ENCODE assay signal across 7 mouse cellular contexts in the genomic region with DNA sequence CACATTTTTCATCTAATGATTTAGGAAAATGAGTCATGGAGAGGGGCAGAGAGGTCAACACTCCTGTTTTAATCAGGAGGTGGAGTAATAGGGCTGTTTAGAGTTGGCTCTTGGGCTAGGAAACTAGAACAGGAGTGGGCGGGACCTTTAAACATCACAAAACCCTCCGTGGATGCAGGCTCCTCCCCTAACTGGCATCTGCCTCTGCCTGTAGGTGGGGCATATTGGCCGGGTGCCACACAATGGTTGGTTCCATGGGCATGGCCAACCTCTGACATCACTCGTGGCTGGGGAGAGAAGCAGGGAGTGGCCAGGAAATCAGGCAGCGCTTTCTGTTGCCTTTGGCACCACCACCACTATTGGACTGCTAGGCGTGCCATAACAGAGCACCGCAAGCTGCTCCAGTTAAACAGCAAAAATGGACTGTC.
DNase-seq lines count a peak whose midpoint lies in the region; TF ChIP-seq lines count a peak whose summit lies in the region.

No protein-coding gene starts in this region.

- intact Hi-C loops in left cerebral cortex, postnatal 4 days (cut with DNase I): no loop called here
- intact Hi-C loops in left cerebral cortex, postnatal 14 days (cut with DNase I): no loop called here
- intact Hi-C loops in gastrocnemius, postnatal 14 days (cut with DNase I; ENCODE audit: low total_unique reads): no loop called here

- H3K27me3 ChIP-seq in thymus, adult 2 months (ENCODE audit: control insufficient read depth, insufficient read depth, low read length): no peaks in the 10 kb centered on the region

- DNase-seq in left cerebral cortex, postnatal 4 days: peak; percentile 72
- no peak for DNase-seq in left cerebral cortex, postnatal 14 days (ENCODE audit: low spot score in 2 of 2)
- DNase-seq in adrenal gland, adult 18-20 months (ENCODE audit: low spot score in 2 of 2): peak; percentile 68 to 77
- DNase-seq in gastrocnemius, postnatal 14 days: peak; percentile 46
- DNase-seq in kidney, postnatal 4 days: peak; percentile 35 to 61
- DNase-seq in skeletal muscle tissue, adult 2 months (ENCODE audit: low read depth, low spot score): peak; percentile 62
- no peak for DNase-seq in thymus, adult 2 months

- 54% methylated on average over 7 of the region's 7 CpGs for WGBS in thymus, adult 2 months

- peaks cover 9% of the 10 kb centered on the region for H3K4me1 ChIP-seq in thymus, adult 2 months (replicated peaks; ENCODE audit: control insufficient read depth, insufficient read depth, low read length)

- no peak overlapping the region for H3K4me3 ChIP-seq in thymus, adult 2 months (ENCODE audit: control insufficient read depth, insufficient read depth, low read length)

- no peak for TF ChIP-seq POLR2A in thymus, adult 2 months (IDR thresholded peaks at IDR 0.05; ENCODE audit: control insufficient read depth, extremely low read depth, insufficient read depth, low read length, poor library complexity)

- no peak overlapping the region for H3K27ac ChIP-seq in thymus, adult 2 months (ENCODE audit: control insufficient read depth, insufficient read depth, low read length)

- no peak for TF ChIP-seq CTCF in thymus, adult 2 months (IDR thresholded peaks at IDR 0.05; ENCODE audit: borderline replicate concordance, control insufficient read depth, extremely low read depth, insufficient read depth, low read length, poor library complexity)

- no peaks in the 10 kb centered on the region for H3K36me3 ChIP-seq in thymus, adult 2 months (ENCODE audit: control insufficient read depth, insufficient read depth, low read length)

Comparison
In these comparisons a context has a peak if more than half of its experiments do, and no peak if none do; other contexts are left out.
1. DNase-seq: peak in left cerebral cortex, postnatal 4 days (single experiment), adrenal gland, adult 18-20 months (2 of 2), gastrocnemius, postnatal 14 days (single experiment), kidney, postnatal 4 days (2 of 2) and skeletal muscle tissue, adult 2 months (single experiment); none in left cerebral cortex, postnatal 14 days (0 of 2) and thymus, adult 2 months (single experiment).